Mouse (Mus musculus) MEL (cell line): ENCODE measurements around the gene Tmem143. TPM values are rescaled to one million over a fixed set of nuclear protein-coding genes. Genes with fewer than 3 reads are reported as not detected.
A peak's percentile ranks its signal among the peaks of the same experiment; 100 is the strongest.

Source experiments
- DNase-seq: peaks from one replicate; pipeline ENCODE4 v3.0.0; 2011; ENCODE audit warnings: low read depth, low spot score
- H3K27ac ChIP-seq: 2 replicates; pipeline ENCODE4 v1.5.1; 2012; ENCODE audit warnings: low read depth, mild to moderate bottlenecking, control low read depth, low read length, moderate library complexity; ENCODE audit not compliant: control insufficient read depth
- H3K27me3 ChIP-seq, 2 experiments: fragments of 150-350 bp in 1 of 2; sonication (generic) in 1 of 2; 2 replicates each; pipeline ENCODE4 v1.6.1; 2012; ENCODE audit warnings: low read length in 2 of 2, mild to moderate bottlenecking in 2 of 2, improper control_type of control experiment in 1 of 2, moderate library complexity in 1 of 2; ENCODE audit not compliant: insufficient read depth in 2 of 2, control insufficient read depth in 1 of 2
- H3K36me3 ChIP-seq, 2 experiments: 2 replicates each; pipeline ENCODE4 v1.6.1; 2012 to 2014; ENCODE audit warnings: low read length in 2 of 2, improper control_type of control experiment in 1 of 2, inconsistent platforms in 1 of 2, mild to moderate bottlenecking in 1 of 2; ENCODE audit not compliant: insufficient read depth in 2 of 2, control insufficient read depth in 1 of 2
- H3K4me1 ChIP-seq, 2 experiments: fragments of 150-350 bp in 1 of 2; sonication (generic) in 1 of 2; 2 replicates each; pipeline ENCODE4 v1.6.1; 2012; ENCODE audit warnings: low read length in 2 of 2, improper control_type of control experiment in 1 of 2, mild to moderate bottlenecking in 1 of 2; ENCODE audit not compliant: insufficient read depth in 2 of 2, control insufficient read depth in 1 of 2
- H3K4me3 ChIP-seq, 2 experiments: fragments of 150-350 bp in 1 of 2; sonication (generic) in 1 of 2; 2 replicates each; pipeline ENCODE4 v1.5.1; 2012; ENCODE audit warnings: low read depth in 2 of 2, low read length in 2 of 2, mild to moderate bottlenecking in 2 of 2, moderate library complexity in 2 of 2, control low read depth in 1 of 2, improper control_type of control experiment in 1 of 2; ENCODE audit not compliant: control insufficient read depth in 1 of 2, insufficient read depth in 1 of 2
- H3K79me2 ChIP-seq: 2 replicates; pipeline ENCODE4 v1.6.1; 2012; ENCODE audit warnings: mild to moderate bottlenecking, low read length, moderate library complexity; ENCODE audit not compliant: control insufficient read depth, poor library complexity, insufficient read depth
- H3K9ac ChIP-seq: 2 replicates; pipeline ENCODE4 v1.6.1; 2012; ENCODE audit warnings: low read depth, mild to moderate bottlenecking, control low read depth, low read length, moderate library complexity; ENCODE audit not compliant: control insufficient read depth, poor library complexity, severe bottlenecking
- H3K9me3 ChIP-seq: fragments of 150-350 bp; sonication (generic); replicated peaks from 2 replicates; pipeline ENCODE4 v1.6.1; 2012; ENCODE audit warnings: mild to moderate bottlenecking, low read length, improper control_type of control experiment, moderate library complexity; ENCODE audit not compliant: insufficient read depth
- CHD1 ChIP-seq: IDR thresholded peaks from 2 replicates; pipeline ENCODE4 v1.6.1; 2012; ENCODE audit warnings: low read depth, mild to moderate bottlenecking, inconsistent platforms, low read length, improper control_type of control experiment
- CTCF ChIP-seq, 3 experiments: IDR thresholded peaks in 2 of 3; conservative IDR thresholded peaks in 1 of 3; 2 replicates each; pipeline ENCODE4 v1.5.1; 2011 to 2012; ENCODE audit warnings: low read length in 3 of 3, low read depth in 2 of 3, mild to moderate bottlenecking in 2 of 3, improper control_type of control experiment in 1 of 3, inconsistent platforms in 1 of 3, mixed read lengths in 1 of 3, moderate library complexity in 1 of 3; ENCODE audit not compliant: control insufficient read depth in 1 of 3, insufficient read depth in 1 of 3, poor library complexity in 1 of 3, severe bottlenecking in 1 of 3
- ELF1 ChIP-seq: IDR thresholded peaks from 2 replicates; pipeline ENCODE4 v1.6.1; 2014; ENCODE audit warnings: low read depth, mild to moderate bottlenecking, inconsistent platforms, low read length, improper control_type of control experiment, moderate library complexity
- EP300 ChIP-seq, 2 experiments: IDR thresholded peaks; 2 replicates each; pipeline ENCODE4 v1.6.1; 2011; ENCODE audit warnings: improper control_type of control experiment in 2 of 2, low read length in 2 of 2, low read depth in 1 of 2, mild to moderate bottlenecking in 1 of 2
- ETS1 ChIP-seq: IDR thresholded peaks from 2 replicates; pipeline ENCODE4 v1.6.1; 2012; ENCODE audit warnings: low read depth, mild to moderate bottlenecking, inconsistent platforms, low read length, improper control_type of control experiment, moderate library complexity
- GABPA ChIP-seq: IDR thresholded peaks from 2 replicates; pipeline ENCODE4 v1.6.1; 2012; ENCODE audit warnings: low read depth, mild to moderate bottlenecking, inconsistent platforms, low read length, improper control_type of control experiment, moderate library complexity
- GATA1 ChIP-seq: IDR thresholded peaks from 2 replicates; pipeline ENCODE4 v1.6.1; 2011; ENCODE audit warnings: low read depth, low read length, improper control_type of control experiment
- HCFC1 ChIP-seq: IDR thresholded peaks from 2 replicates; pipeline ENCODE4 v1.6.1; 2012; ENCODE audit warnings: low read depth, mild to moderate bottlenecking, inconsistent platforms, low read length, improper control_type of control experiment, moderate library complexity
- JUND ChIP-seq: IDR thresholded peaks from 2 replicates; pipeline ENCODE4 v1.6.1; 2011; ENCODE audit warnings: low read depth, mild to moderate bottlenecking, improper control_type of control experiment, low read length
- MAFK ChIP-seq: IDR thresholded peaks from 2 replicates; pipeline ENCODE4 v1.6.1; 2011; ENCODE audit warnings: low read depth, mild to moderate bottlenecking, low read length, improper control_type of control experiment, borderline replicate concordance
- MAZ ChIP-seq: IDR thresholded peaks from 2 replicates; pipeline ENCODE4 v1.6.1; 2012; ENCODE audit warnings: low read depth, mild to moderate bottlenecking, inconsistent platforms, low read length, improper control_type of control experiment
- MEF2A ChIP-seq: IDR thresholded peaks from 2 replicates; pipeline ENCODE4 v1.6.1; 2014; ENCODE audit warnings: low read depth, mild to moderate bottlenecking, inconsistent platforms, low read length, improper control_type of control experiment; ENCODE audit not compliant: poor library complexity, insufficient replicate concordance, severe bottlenecking; ENCODE audit errors: extremely low read depth
- MXI1 ChIP-seq: IDR thresholded peaks from 2 replicates; pipeline ENCODE4 v1.6.1; 2011; ENCODE audit warnings: mild to moderate bottlenecking, low read depth, low read length, improper control_type of control experiment
- MYC ChIP-seq: IDR thresholded peaks from 2 replicates; pipeline ENCODE4 v1.6.1; 2011; ENCODE audit warnings: low read depth, mild to moderate bottlenecking, low read length, improper control_type of control experiment, moderate library complexity
- NRF1 ChIP-seq: IDR thresholded peaks from 2 replicates; pipeline ENCODE4 v1.6.1; 2014; ENCODE audit warnings: low read depth, mild to moderate bottlenecking, inconsistent platforms, low read length, improper control_type of control experiment, moderate library complexity; ENCODE audit not compliant: poor library complexity, insufficient read depth, severe bottlenecking
- RAD21 ChIP-seq: IDR thresholded peaks from 2 replicates; pipeline ENCODE4 v1.6.1; 2011; ENCODE audit warnings: mild to moderate bottlenecking, low read depth, low read length, improper control_type of control experiment
- TAL1 ChIP-seq: IDR thresholded peaks from 2 replicates; pipeline ENCODE4 v1.6.1; 2012; ENCODE audit warnings: mild to moderate bottlenecking, inconsistent platforms, low read length, moderate library complexity, mixed read lengths
- UBTF ChIP-seq: IDR thresholded peaks from 2 replicates; pipeline ENCODE4 v1.6.1; 2012; ENCODE audit warnings: low read depth, mild to moderate bottlenecking, inconsistent platforms, low read length, improper control_type of control experiment, moderate library complexity, borderline replicate concordance; ENCODE audit not compliant: insufficient read depth
- USF1 ChIP-seq: IDR thresholded peaks from 2 replicates; pipeline ENCODE4 v1.6.1; 2014; ENCODE audit warnings: low read depth, mild to moderate bottlenecking, inconsistent platforms, low read length, improper control_type of control experiment, moderate library complexity
- USF2 ChIP-seq, 2 experiments: IDR thresholded peaks; 2 replicates each; pipeline ENCODE4 v1.6.1; 2011 to 2012; ENCODE audit warnings: improper control_type of control experiment in 2 of 2, low read length in 2 of 2, borderline replicate concordance in 1 of 2, inconsistent platforms in 1 of 2, low read depth in 1 of 2, mild to moderate bottlenecking in 1 of 2; ENCODE audit not compliant: insufficient read depth in 1 of 2
- polyA plus RNA-seq, 2 experiments: library from polyadenylated mRNA; stranded (reverse) in 1 of 2; unstranded in 1 of 2; fragments of >175 nt in 1 of 2; fragments of >200 nt in 1 of 2; gene quantifications; 2 replicates each; pipeline versions ENCODE4 v1.2.1 to v1.2.4; 2012; ENCODE audit warnings: low replicate concordance in 2 of 2, low read depth in 1 of 2; ENCODE audit not compliant: insufficient read length in 2 of 2, insufficient read depth in 1 of 2, missing spikeins in 1 of 2
- total RNA-seq: library from RNA; depleted of rRNA; stranded (reverse); fragments of 300-350 nt; gene quantifications from 2 replicates; pipeline ENCODE4 v1.2.3, GENCODE M21; 2012

Gene Tmem143
- total and polyA plus RNA-seq, 3 experiments, result 10.7 to 20.1 TPM; not detected in 1

DNA sequence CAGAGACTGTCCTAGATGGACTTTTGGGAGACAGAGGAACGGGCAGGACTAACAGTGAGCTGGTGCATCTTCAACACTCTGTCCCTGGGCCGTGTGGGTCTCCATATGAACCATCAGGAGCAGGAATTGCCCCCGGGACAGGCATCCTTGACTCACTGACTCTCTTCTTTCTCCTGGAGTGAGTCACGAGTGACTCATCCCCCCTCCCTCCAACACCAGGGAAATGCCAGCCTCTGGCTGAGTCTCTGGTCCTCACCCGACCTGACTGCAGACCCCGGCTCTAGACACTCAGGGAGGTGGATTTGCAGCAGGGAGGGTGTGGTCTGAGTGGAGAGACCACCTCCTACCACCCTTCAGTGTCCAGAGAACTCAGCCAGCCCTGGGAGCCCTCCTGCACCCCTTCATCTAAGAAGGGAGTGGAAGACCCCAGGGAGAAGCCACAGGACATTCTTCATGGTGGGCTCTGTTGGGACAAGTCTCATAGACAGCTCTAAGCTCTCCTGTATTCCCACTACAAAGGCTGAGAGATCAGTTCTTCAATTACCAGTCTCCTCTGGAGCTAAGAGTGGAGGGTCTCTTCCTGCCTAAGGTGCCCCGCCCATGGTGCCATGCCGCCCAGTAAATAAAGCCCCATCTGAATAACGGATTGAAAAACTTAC, 24.0 kb downstream of the Tmem143 start:
- no peaks in the 10 kb centered on the region for H3K9me3 ChIP-seq
- H3K27me3 ChIP-seq, result no peaks in the 10 kb centered on the region
- H3K4me1 ChIP-seq, result peaks cover 8 to 19% of the 10 kb centered on the region in 2 experiments
- peak overlapping the region; percentile 89 for H3K27ac ChIP-seq
- peaks cover 0 to 13% of the 10 kb centered on the region in 2 experiments; a peak in 2 of 4 replicates for H3K36me3 ChIP-seq
- H3K4me3 ChIP-seq, result peak overlapping the region; percentile 63 to 64
- peaks cover 3% of the 10 kb centered on the region; the same call in 1 of the 2 replicates for H3K79me2 ChIP-seq
- H3K9ac ChIP-seq, result peak overlapping the region; percentile 77
- peak; percentile 60 for DNase-seq
- TF ChIP-seq USF2 (IDR thresholded peaks at IDR 0.05; ENCODE audit: borderline replicate concordance in 1 of 2, insufficient read depth in 1 of 2, low read depth in 1 of 2, low read length in 2 of 2) (no peak), GABPA (no peak), ETS1 (no peak), MXI1 (peak; percentile 39), HCFC1 (no peak), EP300 (IDR thresholded peaks at IDR 0.05; ENCODE audit: low read depth in 1 of 2, low read length in 2 of 2) (peak; percentile 6 to 32; a peak in 2 of 4 replicates), NRF1 (no peak), UBTF (no peak), MYC (0 out of 2 replicates have a peak, but pooled peaks have one; percentile 15), CHD1 (no peak), JUND (peak; percentile 83; the same call in 1 of the 2 replicates), GATA1 (no peak), ELF1 (no peak), MAFK (no peak), TAL1 (no peak), RAD21 (no peak), USF1 (no peak; the same call in none of the 2 replicates), MEF2A (no peak), CTCF (IDR thresholded peaks at IDR 0.05 in 2 of 3, conservative IDR thresholded peaks at IDR 0.05 in 1 of 3; ENCODE audit: control insufficient read depth in 1 of 3, insufficient read depth in 1 of 3, low read depth in 2 of 3, low read length in 3 of 3, poor library complexity in 1 of 3, severe bottlenecking in 1 of 3) (no peak), MAZ (no peak)
